Mouse (Mus musculus) T-helper 1 cell (primary cell): ENCODE data around the gene Smyd2.

Source experiments
- in situ Hi-C: fragments of 300-600 bp; cut with MboI, MseI; formaldehyde crosslinking; loops from one replicate; pipeline ENCODE4 v1.15.1; 2025; ENCODE audit warnings: high pct_unique_total_duplicates

Smyd2 gene

DNA sequence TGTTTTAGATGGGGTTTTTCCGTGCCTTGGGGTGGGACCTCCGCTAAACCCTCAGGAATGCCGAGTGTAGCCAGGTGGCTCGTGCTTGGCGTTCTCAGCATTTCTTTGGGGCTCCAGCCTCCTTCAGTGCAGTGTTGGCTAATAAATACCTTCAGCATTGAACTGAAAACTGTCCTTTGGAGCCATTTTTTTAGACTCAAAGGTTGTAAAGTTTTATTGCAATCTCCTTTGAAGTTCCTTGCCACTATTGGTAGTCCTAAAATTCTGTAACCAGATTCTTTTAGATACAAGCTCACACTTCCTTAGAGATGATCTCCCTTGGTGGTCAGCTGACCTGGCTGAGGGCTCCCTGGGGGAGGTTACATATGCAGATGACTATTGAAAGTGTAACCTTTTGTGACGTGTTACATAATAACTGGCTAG is 46.7 kb downstream of the Smyd2 start:
- in situ Hi-C loops, result loop anchor here (5.0 kb wide), 1 partner anchor 102 kb away; no protein-coding TSS in a partner anchor

DNA sequence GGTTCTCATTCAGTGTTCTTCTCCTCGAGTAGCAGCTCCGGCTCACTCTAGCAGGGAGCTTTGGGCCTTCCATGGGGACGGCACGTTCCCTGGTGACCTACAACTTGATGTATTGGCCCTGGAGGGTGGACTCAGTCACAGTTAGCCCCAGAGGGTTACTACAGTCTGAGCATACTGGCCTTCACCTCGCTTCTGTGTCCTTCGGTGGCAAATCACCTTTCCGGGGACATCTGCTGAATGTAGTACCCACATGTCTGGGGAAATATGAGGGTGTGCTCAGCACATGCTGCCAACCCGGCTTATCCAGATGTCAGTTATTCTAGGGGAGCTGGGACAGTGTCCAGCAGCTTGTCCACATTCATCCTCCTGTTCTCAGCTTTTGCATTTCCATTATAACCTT is 48.6 kb downstream of the Smyd2 start:
- in situ Hi-C loops, result no loop called here

DNA sequence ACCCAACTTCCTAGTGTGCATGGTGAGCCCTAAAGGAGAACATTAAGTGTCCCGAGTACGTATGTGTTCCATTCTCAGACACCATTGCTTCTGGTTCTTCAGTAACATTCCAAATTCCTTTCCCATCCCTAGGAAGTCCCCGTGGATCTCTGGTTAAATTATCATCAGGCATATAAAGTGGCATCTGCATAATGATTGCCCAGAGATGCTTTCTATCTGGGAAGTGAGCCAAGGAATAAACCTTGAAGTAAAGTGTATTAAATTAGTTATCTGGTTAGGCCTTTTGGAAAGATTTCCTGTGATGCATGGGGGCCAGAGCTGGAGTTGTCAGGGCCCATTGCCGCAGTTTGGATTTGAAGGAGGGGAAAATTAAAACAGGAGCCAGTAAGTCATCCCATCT is 50.1 kb downstream of the Smyd2 start:
- in situ Hi-C loops, result no loop called here

DNA sequence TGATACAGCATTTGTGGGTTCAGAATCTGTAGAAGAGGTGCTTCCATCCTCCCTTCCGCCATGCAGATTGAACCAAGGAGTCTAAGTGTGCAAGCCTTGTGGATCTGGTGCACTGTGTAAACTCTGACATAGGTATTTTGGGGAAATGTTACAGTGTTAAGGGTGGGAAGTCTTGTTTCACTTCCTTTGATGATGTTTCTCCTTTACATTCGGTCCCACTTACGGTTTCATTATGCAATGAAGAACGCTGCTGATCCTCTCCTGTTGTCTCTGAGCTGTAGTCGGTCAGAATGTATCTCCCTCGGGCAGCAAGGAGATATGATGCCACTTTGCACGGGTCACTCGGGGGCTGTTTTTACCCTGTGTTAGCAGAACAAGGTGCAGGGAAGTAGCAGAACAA is 50.5 kb downstream of the Smyd2 start:
- in situ Hi-C loops, result no loop called here

DNA sequence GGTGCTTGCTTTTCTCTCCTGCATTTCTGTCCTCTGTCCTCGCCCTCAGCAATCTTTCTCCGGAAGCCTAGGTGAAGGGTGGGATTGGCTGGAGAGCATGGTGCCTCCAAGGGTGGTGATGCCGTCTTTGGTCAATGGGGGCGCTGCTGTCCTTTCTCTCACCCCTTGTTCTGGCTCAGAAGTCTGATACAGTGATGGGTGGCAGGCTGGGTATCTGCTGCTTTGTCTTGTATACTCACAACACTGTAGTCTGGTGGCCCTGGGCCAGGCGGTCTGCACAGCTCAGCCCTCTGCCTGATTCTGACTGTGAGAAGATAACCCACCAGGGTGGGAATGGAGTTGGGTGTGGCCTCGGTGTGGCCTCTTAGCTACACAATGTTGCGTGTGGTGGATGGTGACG is 51.6 kb downstream of the Smyd2 start:
- in situ Hi-C loops, result no loop called here

DNA sequence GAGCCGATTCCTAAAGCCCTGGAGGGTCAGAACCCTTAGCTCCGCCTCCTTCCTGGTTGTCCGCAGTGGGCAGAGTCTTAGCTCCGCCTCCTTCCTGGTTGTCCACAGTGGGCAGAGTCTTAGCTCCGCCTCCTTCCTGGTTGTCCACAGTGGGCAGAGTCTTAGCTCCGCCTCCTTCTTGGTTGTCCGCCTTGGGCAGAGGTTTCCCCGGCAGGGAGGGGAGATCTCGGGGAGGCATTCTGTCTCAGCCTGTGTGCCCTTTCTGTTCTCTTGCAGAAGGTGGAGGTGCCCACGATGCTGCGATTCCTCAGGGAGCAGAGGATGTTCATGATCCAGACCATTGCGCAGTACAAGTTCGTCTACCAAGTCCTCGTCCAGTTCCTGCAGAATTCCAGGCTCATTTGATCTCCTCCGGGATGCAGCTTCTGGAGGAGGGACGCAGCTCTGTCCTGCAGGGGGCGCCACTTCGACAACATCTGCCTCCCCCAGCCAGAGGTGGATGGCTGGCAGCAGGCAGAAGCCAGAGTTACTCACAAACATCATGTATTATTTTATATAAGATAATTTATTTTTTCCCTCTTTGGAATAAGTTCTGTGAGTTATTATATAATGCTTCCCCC is 52.4 kb downstream of the Smyd2 start:
- in situ Hi-C loops, result no loop called here

DNA sequence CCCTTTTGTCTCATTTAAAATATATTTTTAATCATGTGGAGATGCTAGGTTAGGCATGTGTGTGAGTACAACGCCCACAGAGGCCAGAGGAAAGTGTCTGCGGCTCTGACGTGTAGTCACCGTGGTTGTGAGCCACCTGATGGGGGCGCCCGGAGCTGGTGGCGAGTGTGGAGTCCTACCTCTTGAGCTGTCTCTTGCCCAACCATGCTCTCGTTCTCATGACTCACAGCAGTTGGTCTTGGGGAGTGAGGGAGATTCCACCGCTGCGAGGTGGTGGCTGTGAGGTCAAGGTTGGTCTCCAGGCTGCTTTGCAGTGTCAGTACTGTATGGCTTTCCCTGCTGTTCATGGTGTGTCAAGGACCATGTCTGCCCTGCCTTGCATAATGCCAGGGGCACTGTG is 54.1 kb downstream of the Smyd2 start:
- in situ Hi-C loops, result no loop called here

DNA sequence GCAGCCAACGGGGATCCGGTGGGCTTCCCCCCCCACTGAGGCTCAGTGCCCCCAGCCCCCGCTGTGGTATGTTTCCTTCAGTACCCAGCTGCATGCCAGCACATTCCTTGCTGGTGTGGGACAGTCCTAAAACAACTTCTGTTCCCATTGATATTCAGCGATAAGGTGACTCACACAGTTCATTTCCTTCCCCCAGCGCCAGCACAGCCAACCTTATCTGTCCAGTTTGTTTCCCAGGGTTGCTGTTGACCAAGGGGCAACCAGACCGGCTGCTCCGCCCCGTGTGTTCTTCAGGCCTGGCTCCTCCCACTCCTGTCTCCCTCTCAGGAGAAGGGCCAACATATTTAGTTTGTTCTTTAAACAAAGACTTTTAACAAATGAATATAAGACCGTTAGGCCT is 54.7 kb downstream of the Smyd2 start:
- in situ Hi-C loops, result no loop called here

DNA sequence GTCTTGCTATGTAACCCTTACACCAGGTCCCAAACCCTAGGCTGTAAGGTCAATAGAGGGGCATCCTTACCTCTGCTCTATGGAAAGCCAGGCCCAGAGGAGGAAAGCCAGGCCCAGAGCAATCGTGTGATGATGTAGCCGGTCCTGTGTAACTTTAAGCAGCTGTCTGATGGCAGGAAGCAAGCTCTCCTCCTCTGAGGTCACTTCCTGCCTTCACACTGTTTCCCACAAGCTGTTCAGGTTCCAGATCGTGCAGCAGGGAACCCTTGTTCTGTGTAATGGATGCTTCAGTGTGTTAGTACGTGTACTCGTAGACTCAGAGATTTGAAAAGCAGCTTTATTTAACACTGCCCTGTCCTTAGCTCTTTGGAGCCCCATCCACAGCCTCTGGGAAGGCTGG is 55.1 kb downstream of the Smyd2 start:
- in situ Hi-C loops, result no loop called here

DNA sequence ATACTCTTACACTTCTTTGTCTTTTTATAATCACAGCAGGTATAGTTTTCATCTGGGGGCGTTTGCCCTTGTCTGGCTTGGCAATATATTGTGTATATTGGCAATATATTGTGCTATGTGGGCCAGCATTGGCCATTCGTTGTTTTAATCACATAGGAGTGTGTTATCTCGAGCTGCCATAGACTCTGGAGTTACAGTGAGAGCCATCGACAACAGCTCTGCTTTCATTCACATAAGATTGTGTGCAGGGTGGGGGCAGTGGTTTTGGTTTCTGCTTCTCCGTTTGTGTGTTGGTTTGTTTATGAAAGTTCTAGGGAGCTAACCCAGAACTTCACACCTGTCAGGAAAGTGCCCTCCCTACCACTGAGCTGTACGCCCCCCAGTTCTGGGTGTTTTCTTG is 55.5 kb downstream of the Smyd2 start:
- in situ Hi-C loops, result no loop called here

DNA sequence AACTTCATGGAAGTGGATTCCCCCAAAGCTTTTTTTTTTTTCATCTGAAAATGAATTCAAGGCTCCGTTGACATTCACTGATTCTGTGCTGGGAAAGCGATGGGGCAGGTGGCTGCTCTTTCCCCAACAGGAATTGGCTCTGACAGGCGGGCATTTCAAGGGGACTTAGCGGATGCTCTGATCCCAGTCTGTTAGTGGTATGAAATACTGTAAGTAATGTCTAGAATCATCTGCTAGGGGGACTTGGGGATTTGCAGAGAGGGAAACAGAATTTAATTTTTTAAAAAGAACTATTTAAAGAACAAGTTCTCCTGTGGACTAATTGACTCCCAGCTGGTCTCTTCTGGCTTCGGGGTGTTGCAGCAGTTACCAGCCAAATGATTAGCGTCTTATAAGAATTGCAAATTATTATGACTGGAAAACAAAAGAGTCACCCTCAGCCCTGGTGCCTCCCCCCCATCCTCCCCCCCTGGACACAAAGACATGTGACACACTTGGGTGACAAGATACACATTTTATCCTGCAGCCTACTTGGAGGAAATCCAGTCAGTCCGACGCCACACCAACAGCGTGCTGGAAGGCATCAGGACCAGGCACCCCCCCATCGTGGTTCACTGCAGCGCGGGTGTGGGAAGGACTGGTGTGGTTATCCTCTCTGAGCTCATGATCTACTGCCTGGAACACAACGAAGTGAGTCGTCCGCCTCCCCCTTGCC is 57.2 kb downstream of the Smyd2 start:
- in situ Hi-C loops, result no loop called here

DNA sequence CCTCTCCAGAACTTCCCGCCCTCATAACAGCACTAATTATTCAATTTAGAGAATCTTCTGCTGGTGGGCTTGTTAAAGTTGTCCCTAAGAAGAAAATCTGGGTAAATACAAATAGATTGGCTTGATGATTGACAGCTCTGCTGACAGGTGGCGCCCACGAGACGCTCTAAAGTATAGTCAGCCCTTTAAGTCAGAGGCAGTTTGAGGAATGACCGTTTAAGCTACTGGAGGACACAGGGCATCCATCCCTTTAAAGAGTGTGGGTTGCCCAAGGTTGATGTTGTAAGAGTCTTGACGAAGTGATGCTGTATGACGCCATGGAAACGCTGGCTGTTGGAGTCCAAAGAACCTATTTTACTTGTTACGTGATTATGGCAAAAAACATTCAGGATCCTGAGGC is 57.9 kb downstream of the Smyd2 start:
- in situ Hi-C loops, result no loop called here

DNA sequence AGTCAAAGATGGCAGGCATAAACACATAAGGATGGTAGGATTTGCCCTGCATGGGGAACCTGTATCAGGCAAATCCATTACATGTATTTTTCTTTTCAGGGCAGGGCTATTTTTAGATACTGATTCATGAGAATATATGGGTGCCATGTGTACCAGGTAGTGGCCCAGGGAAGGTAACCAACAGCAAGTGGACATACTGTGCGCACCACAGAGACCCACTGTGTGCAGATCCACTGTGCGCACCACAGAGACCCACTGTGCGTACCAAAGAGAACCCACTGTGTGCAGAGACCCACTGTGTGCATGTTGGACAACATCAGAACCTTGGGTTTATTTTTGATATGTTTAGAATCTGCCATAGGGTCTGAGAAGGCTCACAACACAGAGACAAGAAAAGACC is 58.4 kb downstream of the Smyd2 start:
- in situ Hi-C loops, result no loop called here

DNA sequence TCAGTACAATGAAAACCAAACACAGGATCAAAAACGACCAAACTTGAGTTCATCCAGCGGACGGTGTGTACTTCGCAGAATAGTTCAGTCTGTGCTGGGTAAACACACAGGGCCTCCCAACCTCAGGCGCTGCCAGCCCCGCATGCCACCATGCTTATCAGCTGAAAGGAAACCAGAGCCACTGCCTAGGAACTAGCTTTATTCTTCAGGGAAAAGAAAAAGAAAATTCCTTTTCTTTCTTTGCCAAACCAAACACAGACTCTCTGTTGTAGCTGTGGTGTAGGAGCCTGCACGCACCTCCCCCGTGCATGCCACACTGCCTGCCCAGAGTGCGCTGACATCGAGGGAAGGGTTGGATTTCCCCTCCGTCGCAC is 61.2 kb downstream of the Smyd2 start:
- in situ Hi-C loops, result no loop called here

DNA sequence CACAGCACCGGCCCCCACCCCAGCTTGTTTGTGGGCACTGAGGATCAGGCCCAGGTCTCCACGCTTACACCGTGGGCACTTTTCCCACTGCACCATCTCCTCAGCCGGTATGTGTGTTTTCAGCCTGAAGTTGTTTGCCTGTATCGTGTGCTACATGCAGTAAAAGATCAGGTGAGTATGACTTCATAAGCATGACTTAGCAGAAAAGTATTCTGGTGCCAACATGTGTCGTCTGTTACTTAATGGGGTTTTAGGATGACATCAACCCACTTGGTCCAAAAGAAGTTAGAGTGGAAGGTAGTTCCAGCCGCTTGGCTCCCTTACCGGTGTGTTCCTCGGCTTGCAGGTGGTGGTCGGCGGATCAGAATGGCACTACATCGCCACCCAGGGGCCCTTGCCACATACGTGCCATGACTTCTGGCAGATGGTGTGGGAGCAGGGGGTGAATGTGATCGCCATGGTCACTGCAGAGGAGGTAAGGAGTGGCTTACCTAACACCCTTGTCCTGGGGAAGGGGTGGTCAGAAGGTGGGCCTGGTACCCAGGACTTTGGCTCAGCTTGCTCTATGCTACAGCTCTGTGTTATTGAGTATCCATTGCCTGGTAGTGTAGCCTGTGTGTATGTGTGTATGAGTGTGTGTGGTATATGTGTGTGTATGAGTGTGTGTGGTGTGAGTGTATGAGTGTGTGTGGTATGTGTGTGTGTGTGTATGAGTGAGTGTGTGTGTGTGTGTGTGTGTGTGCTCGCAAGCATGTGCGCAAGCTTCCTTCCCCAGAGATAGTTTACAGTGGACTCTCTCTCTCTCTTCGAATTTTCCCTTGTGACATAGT is 61.8 kb downstream of the Smyd2 start:
- in situ Hi-C loops, result no loop called here

DNA sequence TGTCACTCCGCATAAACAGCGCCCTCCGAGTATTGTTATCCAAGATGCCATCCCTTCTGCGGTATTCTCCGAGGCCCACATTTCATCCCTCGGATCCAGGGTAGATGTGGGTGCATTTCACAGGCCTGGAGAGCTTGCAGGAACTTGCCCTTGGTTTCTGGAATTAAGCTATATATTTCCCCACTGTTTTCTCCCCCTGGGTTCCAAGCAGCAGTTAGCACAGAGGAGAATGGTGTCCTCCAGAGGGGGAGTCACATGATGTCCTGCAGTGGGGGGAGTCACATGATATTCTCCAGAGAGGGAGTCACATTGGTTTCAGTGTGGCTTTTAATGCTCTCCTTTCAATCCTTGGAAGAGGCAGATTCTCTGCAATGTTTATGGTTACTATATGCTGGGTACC is 63.8 kb downstream of the Smyd2 start:
- in situ Hi-C loops, result no loop called here

DNA sequence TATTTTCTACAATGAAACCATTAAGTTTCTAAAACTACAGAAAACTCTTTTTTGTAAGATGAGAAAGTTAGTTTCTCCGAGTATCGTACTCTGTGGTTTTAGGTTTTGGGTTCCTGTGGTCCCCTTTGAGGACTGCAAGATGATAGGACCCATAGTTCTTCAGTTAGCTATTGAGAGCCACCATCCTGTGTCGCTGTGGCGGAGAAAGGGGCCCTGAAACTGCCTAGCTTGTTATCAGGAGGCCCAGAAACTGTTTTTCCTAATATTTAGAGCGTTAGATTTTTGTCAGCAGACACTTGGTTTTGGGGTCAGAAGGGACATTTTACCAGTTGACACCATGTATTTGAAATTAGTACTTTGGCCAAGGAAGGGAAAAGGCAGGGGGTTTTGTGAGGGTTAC is 66.4 kb downstream of the Smyd2 start:
- in situ Hi-C loops, result no loop called here

DNA sequence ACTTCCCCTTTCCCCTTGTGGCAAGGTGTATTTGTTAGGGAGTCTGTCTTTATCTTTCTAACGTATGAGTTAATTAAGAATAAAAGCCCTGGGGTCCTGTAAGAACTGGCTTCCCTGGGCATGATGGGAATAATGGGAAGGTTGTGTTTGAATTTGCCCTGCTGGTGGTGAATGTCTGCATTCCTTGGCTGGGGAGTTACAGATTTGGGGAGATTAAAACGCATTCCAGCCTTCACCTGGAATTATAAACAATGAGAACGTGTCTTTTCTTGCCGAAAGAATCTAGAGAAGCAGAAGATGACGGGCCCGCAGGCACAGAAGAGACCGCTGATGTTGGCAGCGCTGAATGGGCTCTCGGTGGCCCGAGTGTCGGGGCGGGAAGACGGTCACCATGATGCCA is 67.5 kb downstream of the Smyd2 start:
- in situ Hi-C loops, result no loop called here

DNA sequence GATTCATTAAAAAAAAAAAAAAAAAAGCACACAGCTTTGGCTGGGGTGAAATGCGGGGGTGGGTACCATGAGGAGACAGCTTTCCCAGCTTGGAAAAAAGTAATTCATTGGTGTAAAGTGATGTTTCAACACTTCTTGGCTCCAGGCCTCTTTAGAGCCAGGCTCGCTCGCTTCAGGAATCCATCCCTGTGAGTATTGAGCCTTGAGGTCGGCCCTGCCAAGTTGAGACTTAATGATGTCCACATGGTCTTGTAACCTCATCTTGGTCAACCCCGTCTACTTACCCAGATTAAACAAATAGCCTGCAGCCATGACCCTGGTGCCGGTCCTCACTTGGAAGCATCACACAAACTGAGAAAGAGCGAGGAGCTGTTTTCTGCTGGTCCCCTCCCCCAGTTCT is 69.7 kb downstream of the Smyd2 start:
- in situ Hi-C loops, result no loop called here

DNA sequence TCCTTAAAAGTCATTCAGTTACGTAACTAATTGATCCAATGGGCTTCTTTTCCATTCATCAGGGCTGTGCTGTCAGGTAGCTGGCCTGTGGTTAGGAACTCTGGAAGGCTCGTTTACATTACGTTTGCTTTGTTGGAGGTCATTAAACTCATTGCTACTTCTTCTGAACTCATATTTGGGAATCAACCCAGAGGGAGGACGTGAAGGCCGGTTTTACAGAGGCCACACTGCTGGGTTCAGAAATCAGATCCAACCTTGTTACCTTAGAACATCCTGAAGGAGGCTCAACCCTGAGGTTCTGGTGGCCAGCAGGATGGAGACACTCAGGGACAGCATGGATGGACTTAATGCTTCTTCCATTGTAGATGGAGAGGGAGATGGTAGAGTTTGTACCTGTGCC is 70.1 kb downstream of the Smyd2 start:
- in situ Hi-C loops, result no loop called here

DNA sequence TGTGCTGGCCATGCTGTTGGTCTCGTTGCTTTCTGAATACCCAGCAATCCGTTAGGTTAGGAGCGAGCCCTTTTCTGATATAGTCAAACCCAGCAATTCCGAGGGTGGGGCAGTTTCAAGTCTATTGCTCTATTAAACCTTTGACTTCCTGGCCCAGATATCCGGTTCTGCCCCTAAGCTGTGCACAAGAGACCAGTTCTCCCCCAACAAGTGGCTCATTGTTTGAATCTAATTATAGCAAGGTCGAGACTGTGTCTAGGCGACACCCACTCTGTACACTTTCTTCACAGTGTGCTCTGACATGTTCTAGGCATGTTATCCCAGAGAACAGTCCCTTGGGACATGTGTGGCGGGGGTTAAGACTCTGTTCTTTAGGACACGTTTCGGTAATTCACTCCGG is 72.6 kb downstream of the Smyd2 start:
- in situ Hi-C loops, result no loop called here

DNA sequence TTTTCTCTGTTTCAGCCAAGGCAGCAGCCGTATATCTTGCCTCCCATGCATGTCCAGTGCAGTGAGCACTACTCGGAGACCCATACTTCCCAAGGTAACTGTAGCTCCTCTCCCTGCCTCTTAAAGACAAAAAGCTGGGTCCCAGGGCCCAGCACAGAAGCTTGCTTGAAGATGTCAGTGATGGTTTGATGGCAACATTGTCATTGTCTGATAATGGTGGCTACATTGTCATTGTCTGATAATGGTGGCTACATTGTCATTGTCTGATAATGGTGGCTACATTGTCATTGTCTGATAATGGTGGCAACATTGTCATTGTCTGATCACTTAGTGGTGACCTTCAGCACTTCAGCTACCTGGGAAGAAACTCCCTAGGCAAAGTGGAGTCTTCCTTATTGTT is 75.8 kb downstream of the Smyd2 start:
- in situ Hi-C loops, result no loop called here

DNA sequence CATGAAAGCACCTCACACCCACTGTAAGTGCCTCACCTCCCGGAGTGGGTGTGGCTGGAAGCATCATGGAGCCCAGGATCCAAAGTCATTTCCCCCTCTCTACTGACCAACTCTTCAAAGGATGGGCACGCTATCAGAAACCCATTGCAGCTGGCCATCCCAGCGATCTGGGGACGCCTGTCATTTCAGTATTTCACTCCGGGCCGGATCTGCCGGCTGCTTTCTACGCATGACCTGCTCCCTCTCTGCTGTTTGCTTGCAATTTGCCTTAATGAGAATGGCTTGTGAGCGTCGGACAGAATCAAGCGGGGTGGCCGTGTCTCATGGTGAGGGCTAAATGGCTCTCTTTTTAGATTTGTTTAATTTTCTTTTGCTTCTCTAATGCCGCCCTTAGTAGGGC is 88.0 kb downstream of the Smyd2 start:
- in situ Hi-C loops, result no loop called here
